Mouse (Mus musculus) bone marrow, adult 2 months (tissue): Measurements from ENCODE around the gene Set. TPM values are rescaled to one million over a fixed set of nuclear protein-coding genes. Genes with fewer than 3 reads are reported as not detected.

Experiments used
- H3K27ac ChIP-seq: fragments of 200-500 bp; 2 replicates; pipeline ENCODE4 v1.5.1; 2012; ENCODE audit warnings: low read depth, mild to moderate bottlenecking, control low read depth, inconsistent platforms, low read length; ENCODE audit not compliant: control insufficient read depth, poor library complexity, insufficient read depth
- H3K4me1 ChIP-seq: fragments of 200-500 bp; 2 replicates; pipeline ENCODE4 v1.6.1; 2011; ENCODE audit warnings: low read length; ENCODE audit not compliant: control insufficient read depth, insufficient read depth
- H3K4me3 ChIP-seq: fragments of 200-500 bp; replicated peaks from 2 replicates; pipeline ENCODE3; 2011; ENCODE audit warnings: mild to moderate bottlenecking, low read depth, low read length, control low read depth; ENCODE audit not compliant: control insufficient read depth
- CTCF ChIP-seq: fragments of 200-500 bp; IDR thresholded peaks from 2 replicates; pipeline ENCODE4 v1.5.1; 2011; ENCODE audit warnings: low read length, control low read depth; ENCODE audit not compliant: control insufficient read depth, insufficient read depth
- POLR2A ChIP-seq: fragments of 200-500 bp; IDR thresholded peaks from 2 replicates; pipeline ENCODE4 v1.6.1; 2011; ENCODE audit warnings: low read depth, mild to moderate bottlenecking, control low read depth, low read length, borderline replicate concordance; ENCODE audit not compliant: control insufficient read depth
- WGBS: fragments of 180-500 bp; shearing (Covaris S2); methylation state at CpG from one replicate; pipeline ENCODE4 v1.1.7; 2018; 5-methylcytosine and 5-hydroxymethylcytosine counted together
- polyA plus RNA-seq: library from polyadenylated mRNA; stranded (reverse); fragments of >200 nt; gene quantifications from 2 replicates; pipeline ENCODE4 v1.2.4, GENCODE M21; 2011; ENCODE audit warnings: low replicate concordance; ENCODE audit not compliant: missing spikeins, insufficient read depth, insufficient read length

Set gene
- polyA plus RNA-seq, 1 experiment = 230 TPM

- TF ChIP-seq POLR2A = no peak
- TF ChIP-seq CTCF = no peak
- Histone ChIP-seq H3K4me3 (no peak overlapping the region), H3K4me1 (peaks cover 3% of the 10 kb centered on the region), H3K27ac (no peak overlapping the region)
- WGBS = 90% methylated on average over 4 of the region's 4 CpGs
Measured at GRCm38 (mm10) chr2:30108260-30108659, 51.1 kb downstream of the Set start.

GRCm38 (mm10) chr2:30111500-30111899 lies 54.3 kb downstream of the Set start:
- TF ChIP-seq POLR2A = no peak
- TF ChIP-seq CTCF = no peak
- H3K4me1 ChIP-seq = peaks cover 3% of the 10 kb centered on the region

GRCm38 (mm10) chr2:30112564-30112963 lies 55.4 kb downstream of the Set start:
- 17% methylated on average over 5 of the region's 5 CpGs for WGBS
- no peak overlapping the region for H3K27ac ChIP-seq
- peaks cover 3% of the 10 kb centered on the region for H3K4me1 ChIP-seq
- H3K4me3 ChIP-seq = no peak overlapping the region
- TF ChIP-seq POLR2A (no peak), CTCF (no peak)

More at GRCm38 (mm10) chr2:30111500-30111899, 54.3 kb downstream of the Set start:
- 61% methylated on average over 2 of the region's 2 CpGs for WGBS
- Histone ChIP-seq H3K27ac (no peak overlapping the region), H3K4me3 (no peak overlapping the region)

- Histone ChIP-seq H3K4me3 (no peak overlapping the region), H3K4me1 (peaks cover 2% of the 10 kb centered on the region), H3K27ac (no peak overlapping the region)
- TF ChIP-seq POLR2A (no peak), CTCF (no peak)
- 71% methylated on average over 6 of the region's 6 CpGs for WGBS
Measured at GRCm38 (mm10) chr2:30119641-30120051, 62.5 kb downstream of the Set start.

GRCm38 (mm10) chr2:30120269-30120668 lies 63.1 kb downstream of the Set start:
- TF ChIP-seq POLR2A (no peak), CTCF (no peak)
- no peak overlapping the region for H3K4me3 ChIP-seq
- WGBS = 86% methylated on average over 4 of the region's 4 CpGs
- H3K27ac ChIP-seq = no peak overlapping the region
- peaks cover 2% of the 10 kb centered on the region for H3K4me1 ChIP-seq

Other genes with a start within 250 kb of the Set start
- gene Urm1, start 237.3 kb upstream of the Set start, polyA plus RNA-seq = 14.8 and 22.3 TPM in 2 replicates
- 8.8 and 12.9 TPM in 2 replicates for gene Cercam, start 188.2 kb upstream of the Set start, polyA plus RNA-seq
- 55.1 and 78.8 TPM in 2 replicates for gene Odf2, start 168.2 kb upstream of the Set start, polyA plus RNA-seq
- 14.8 and 16.6 TPM in 2 replicates for gene Gle1, start 122.0 kb upstream of the Set start, polyA plus RNA-seq
- gene Sptan1, start 91.8 kb upstream of the Set start, polyA plus RNA-seq = 13.8 and 23.4 TPM in 2 replicates
- gene Wdr34, start 8.5 kb upstream of the Set start, polyA plus RNA-seq = 3.6 and 5.7 TPM in 2 replicates
- gene Pkn3, start 20.3 kb downstream of the Set start, polyA plus RNA-seq = 5.0 and 8.1 TPM in 2 replicates
- gene Zdhhc12, start 36.3 kb downstream of the Set start, polyA plus RNA-seq = 7.0 and 17.4 TPM in 2 replicates
- gene Zer1, start 67.2 kb downstream of the Set start, polyA plus RNA-seq = 12.3 and 24.8 TPM in 2 replicates
- 17.1 and 27.3 TPM in 2 replicates for gene Tbc1d13, start 76.4 kb downstream of the Set start, polyA plus RNA-seq
- 4.6 and 8.6 TPM in 2 replicates for gene Endog, start 114.1 kb downstream of the Set start, polyA plus RNA-seq
- gene Spout1, start 121.1 kb downstream of the Set start, polyA plus RNA-seq = 11.0 and 24.6 TPM in 2 replicates
- gene Kyat1, start 148.5 kb downstream of the Set start, polyA plus RNA-seq = 4.2 and 6.5 TPM in 2 replicates
- 7.1 and 11.5 TPM in 2 replicates for gene Lrrc8a, start 180.3 kb downstream of the Set start, polyA plus RNA-seq
- 2.5 TPM in 1 of 2 replicates, not detected in the other for gene Gm28035, start 183.2 kb downstream of the Set start, polyA plus RNA-seq
- gene Phyhd1, start 208.8 kb downstream of the Set start, polyA plus RNA-seq = 15.4 and 23.0 TPM in 2 replicates
- gene Gm28038, start 223.7 kb downstream of the Set start, polyA plus RNA-seq = 8.7 TPM in 1 of 2 replicates, not detected in the other
- 4.6 and 8.1 TPM in 2 replicates for gene Dolk, start 229.0 kb downstream of the Set start, polyA plus RNA-seq
- gene Nup188, start 229.0 kb downstream of the Set start, polyA plus RNA-seq = 9.5 and 27.3 TPM in 2 replicates